Mouse (Mus musculus): Measurements from ENCODE around the gene Pcdh9. TPM values are rescaled to one million over a fixed set of nuclear protein-coding genes. Genes with fewer than 3 reads are reported as not detected.
A peak's percentile ranks its signal among the peaks of the same experiment; 100 is the strongest.

The Pcdh9 gene
- polyA plus RNA-seq, 1 experiment from 2014 or later: 71.7 TPM

- H3K27ac ChIP-seq (replicated peaks): no peak overlapping the region; the same call in 1 of the 2 replicates
- no peak overlapping the region for H3K4me3 ChIP-seq
- WGBS: 71% methylated on average over 8 of the region's 8 CpGs
- H3K9me3 ChIP-seq: no peaks in the 10 kb centered on the region
- H3K36me3 ChIP-seq: no peaks in the 10 kb centered on the region
- H3K27me3 ChIP-seq: no peaks in the 10 kb centered on the region
- H3K9ac ChIP-seq (replicated peaks): no peak overlapping the region
- peak; percentile 74; the same call in 1 of the 2 replicates for ATAC-seq (ENCODE audit: low FRiP score, low read depth)
- peaks cover 6% of the 10 kb centered on the region; the same call in 1 of the 2 replicates for H3K4me1 ChIP-seq
- no peak overlapping the region for H3K4me2 ChIP-seq (replicated peaks)
These were observed 850.9 kb downstream of the Pcdh9 start for GRCm38 (mm10) chr14:93039326-93040221.

- H3K27ac ChIP-seq (replicated peaks): 0 out of 2 replicates have a peak overlapping the region, but pooled peaks have one; percentile 8
- WGBS: 32% methylated on average over 5 of the region's 5 CpGs
- no peak overlapping the region for H3K9ac ChIP-seq (replicated peaks)
- no peaks in the 10 kb centered on the region for H3K9me3 ChIP-seq
- H3K4me1 ChIP-seq: 0 out of 2 replicates have a peak, but pooled peaks cover 2% of the 10 kb centered on the region
- H3K27me3 ChIP-seq: no peaks in the 10 kb centered on the region
- H3K4me2 ChIP-seq (replicated peaks): no peak overlapping the region
- peak; percentile 94 for ATAC-seq (ENCODE audit: low FRiP score, low read depth)
- no peaks in the 10 kb centered on the region for H3K36me3 ChIP-seq
- H3K4me3 ChIP-seq: no peak overlapping the region
These were observed 881.1 kb downstream of the Pcdh9 start for GRCm38 (mm10) chr14:93009147-93010064.

Measured in midbrain, embryonic 12.5 days (tissue).